In the genomic region with DNA sequence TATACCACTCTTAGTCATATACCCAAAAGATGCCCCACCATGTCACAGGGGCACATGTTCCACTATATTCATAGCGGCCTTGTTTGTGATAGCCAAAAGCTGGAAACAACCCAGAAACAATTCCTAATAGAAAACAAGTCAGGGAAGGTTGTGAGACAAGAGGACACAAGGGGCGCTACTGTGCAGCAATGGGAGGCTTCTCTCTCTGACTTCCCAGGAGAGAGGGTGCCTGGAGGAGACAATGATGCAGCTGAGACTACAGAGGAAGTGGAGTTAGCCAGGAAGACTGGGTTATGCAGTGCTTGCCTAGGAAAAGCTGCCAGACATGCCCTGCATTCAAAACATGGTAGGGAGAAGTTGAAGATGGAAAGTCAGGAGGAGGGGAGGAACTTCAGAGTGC, we compare ENCODE assay signal across 24 mouse cellular contexts.
A peak's percentile ranks its signal among the peaks of the same experiment; 100 is the strongest.
DNase-seq lines count a peak whose midpoint lies in the region; TF ChIP-seq lines count a peak whose summit lies in the region.
"Had no signal": no experiment of that assay in that cellular context is flagged by ENCODE, and none has a peak within 500 bp of the region (broad histone marks: within the 10 kb centered on the region; RNA-seq: fewer than 3 reads in every experiment).

No protein-coding gene starts in this region.

- H3K36me3 ChIP-seq in CH12.LX (replicated peaks in 1 of 2; ENCODE audit: control insufficient read depth in 1 of 2, insufficient read depth in 1 of 2, low read length in 1 of 2) = no peaks in the 10 kb centered on the region
- H3K36me3 ChIP-seq: embryonic facial prominence, embryonic 15.5 days; heart, embryonic 15.5 days; hindbrain, embryonic 13.5 days; limb, embryonic 10.5 days; midbrain, embryonic 12.5 days; neural tube, embryonic 15.5 days had no signal

- WGBS in lung, adult 2 months = 55% methylated on average over 2 of the region's 2 CpGs

- H3K4me2 ChIP-seq in CH12.LX (ENCODE audit: insufficient read depth, low read depth, poor library complexity, severe bottlenecking) = no peak overlapping the region
- H3K4me2 ChIP-seq: embryonic facial prominence, embryonic 15.5 days; heart, embryonic 15.5 days; hindbrain, embryonic 13.5 days; midbrain, embryonic 12.5 days; neural tube, embryonic 15.5 days had no signal

- TF ChIP-seq POLR2A in CH12.LX (IDR thresholded peaks at IDR 0.05; ENCODE audit: low read depth, low read length) = no peak
- TF ChIP-seq POLR2A in brain, embryonic 14.5 days (IDR thresholded peaks at IDR 0.05; ENCODE audit: borderline replicate concordance, extremely low read depth, insufficient read depth, insufficient read length, poor library complexity, severe bottlenecking) = no peak
- no peak for TF ChIP-seq POLR2A in lung, adult 2 months (IDR thresholded peaks at IDR 0.05; ENCODE audit: borderline replicate concordance, extremely low read depth, low read depth, low read length)

- no peak for TF ChIP-seq EP300 in CH12.LX (IDR thresholded peaks at IDR 0.05; ENCODE audit: low read length)

- in situ Hi-C loops in CH12.LX (cut with MboI; ENCODE audit: low pct_ligation_motif_present, low pct_unique_long_range_greater_than_20kb, low sequenced_read_pairs) = no loop called here

- no peaks in the 10 kb centered on the region for H3K9me3 ChIP-seq in CH12.LX (replicated peaks; ENCODE audit: low read length)
- H3K9me3 ChIP-seq: embryonic facial prominence, embryonic 15.5 days; heart, embryonic 15.5 days; hindbrain, embryonic 13.5 days; limb, embryonic 10.5 days; midbrain, embryonic 12.5 days; neural tube, embryonic 15.5 days had no signal

- no peaks in the 10 kb centered on the region for H3K79me2 ChIP-seq in CH12.LX (replicated peaks; ENCODE audit: control insufficient read depth, extremely low read depth, insufficient read depth, poor library complexity, severe bottlenecking)

- no peaks in the 10 kb centered on the region for H3K4me1 ChIP-seq in CH12.LX (ENCODE audit: control insufficient read depth in 1 of 2, insufficient read depth in 2 of 2)
- no peaks in the 10 kb centered on the region for H3K4me1 ChIP-seq in lung, adult 2 months (ENCODE audit: control insufficient read depth, insufficient read depth, low read length)
- H3K4me1 ChIP-seq: embryonic facial prominence, embryonic 15.5 days; heart, embryonic 15.5 days; hindbrain, embryonic 13.5 days; limb, embryonic 10.5 days; midbrain, embryonic 12.5 days; neural tube, embryonic 15.5 days had no signal

- TF ChIP-seq CTCF in CH12.LX (conservative IDR thresholded peaks at IDR 0.05 in 1 of 2, IDR thresholded peaks at IDR 0.05 in 1 of 2; ENCODE audit: low read depth in 2 of 2, low read length in 2 of 2) = peak; percentile 26 to 51; a peak in 3 of 4 replicates
- 0 out of 2 replicates have a peak, but pooled peaks have one; percentile 12 for TF ChIP-seq CTCF in brain, embryonic 14.5 days (IDR thresholded peaks at IDR 0.05; ENCODE audit: borderline replicate concordance, extremely low read depth, insufficient read depth, insufficient read length)
- no peak for TF ChIP-seq CTCF in lung, adult 2 months (IDR thresholded peaks at IDR 0.05; ENCODE audit: insufficient read depth, low read length)

- no peaks in the 10 kb centered on the region for H3K27me3 ChIP-seq in CH12.LX (replicated peaks)
- H3K27me3 ChIP-seq: embryonic facial prominence, embryonic 15.5 days; heart, embryonic 15.5 days; hindbrain, embryonic 13.5 days; midbrain, embryonic 12.5 days; neural tube, embryonic 15.5 days had no signal

- H3K4me3 ChIP-seq in CH12.LX (replicated peaks in 1 of 3; ENCODE audit: low read depth in 2 of 3, low read length in 2 of 3, poor library complexity in 1 of 3) = no peak overlapping the region
- H3K4me3 ChIP-seq in lung, adult 2 months (replicated peaks; ENCODE audit: extremely low read depth, low read depth, low read length) = no peak overlapping the region
- H3K4me3 ChIP-seq: embryonic facial prominence, embryonic 15.5 days; heart, embryonic 15.5 days; hindbrain, embryonic 13.5 days; limb, embryonic 10.5 days; midbrain, embryonic 12.5 days; neural tube, embryonic 15.5 days had no signal

- H3K27ac ChIP-seq in CH12.LX (ENCODE audit: insufficient read depth, low read depth) = no peak overlapping the region
- H3K27ac ChIP-seq: embryonic facial prominence, embryonic 15.5 days; heart, embryonic 15.5 days; hindbrain, embryonic 13.5 days; kidney, postnatal 0 days; limb, embryonic 10.5 days; macrophage; midbrain, embryonic 12.5 days; neural tube, embryonic 15.5 days had no signal

- TF ChIP-seq RAD21 in CH12.LX (IDR thresholded peaks at IDR 0.05; ENCODE audit: low read depth, low read length) = peak; percentile 39

- no peak overlapping the region for H3K9ac ChIP-seq in CH12.LX (ENCODE audit: insufficient read depth, low read depth)
- H3K9ac ChIP-seq: embryonic facial prominence, embryonic 15.5 days; heart, embryonic 15.5 days; hindbrain, embryonic 13.5 days; midbrain, embryonic 12.5 days; neural tube, embryonic 15.5 days had no signal

- dilution Hi-C loops in CH12.LX (cut with MboI; ENCODE audit: extremely low pct_ligation_motif_present, extremely low pct_unique_long_range_greater_than_20kb, low sequenced_read_pairs) = no loop called here

- DNase-seq in CH12.LX (ENCODE audit: extremely low read depth) (peak; percentile 37), ES-CJ7 (ENCODE audit: low read depth, low spot score) (peak; percentile 17)
- no peak for DNase-seq in brain, embryonic 14.5 days (ENCODE audit: low read depth)
- DNase-seq in mesoderm, embryonic 11.5 days (ENCODE audit: low read depth, low spot score) = peak; percentile 28
- no peak for DNase-seq in thymus, postnatal 25 days
- no peak for DNase-seq in adrenal gland, adult 2 months
- DNase-seq in lung, adult 2 months = no peak
- DNase-seq: cerebellum, adult 11 months; cerebellum, postnatal 10 days; gastrocnemius, postnatal 36 days; heart, postnatal 36 days; kidney, adult 18-20 months; layer of hippocampus, adult 9-11 months; liver; right cerebral cortex, postnatal 25 days; spleen, adult 18-20 months had no signal

TF ChIP-seq in CH12.LX, 34 proteins besides CTCF, POLR2A, EP300 and RAD21:
- TF ChIP-seq E2F4 (IDR thresholded peaks at IDR 0.05; ENCODE audit: insufficient replicate concordance, low read depth, low read length) (no peak), SMC3 (IDR thresholded peaks at IDR 0.05; ENCODE audit: low read depth, low read length) (peak; percentile 41)
TF ChIP-seq in CH12.LX: peak in this region for 1.

Comparison
In these comparisons a context has a peak if more than half of its experiments do, and no peak if none do; other contexts are left out.
1. DNase-seq: peak in CH12.LX (single experiment), ES-CJ7 (single experiment) and mesoderm, embryonic 11.5 days (single experiment); none in brain, embryonic 14.5 days (single experiment), thymus, postnatal 25 days (single experiment), adrenal gland, adult 2 months (single experiment) and lung, adult 2 months (single experiment).